Mouse (Mus musculus) spleen, postnatal 4 days (tissue): ENCODE results near the gene Nap1l1.
"Not testable (repeated sequence)": the region's sequence is repeated elsewhere in the genome, so short reads cannot be mapped to it uniquely, and the experiment has no call there.

Source experiments
- DNase-seq, 2 experiments: peaks; one replicate each; pipeline ENCODE4 v3.0.0; 2022; ENCODE audit warnings: low spot score in 2 of 2

Nap1l1 gene

DNA sequence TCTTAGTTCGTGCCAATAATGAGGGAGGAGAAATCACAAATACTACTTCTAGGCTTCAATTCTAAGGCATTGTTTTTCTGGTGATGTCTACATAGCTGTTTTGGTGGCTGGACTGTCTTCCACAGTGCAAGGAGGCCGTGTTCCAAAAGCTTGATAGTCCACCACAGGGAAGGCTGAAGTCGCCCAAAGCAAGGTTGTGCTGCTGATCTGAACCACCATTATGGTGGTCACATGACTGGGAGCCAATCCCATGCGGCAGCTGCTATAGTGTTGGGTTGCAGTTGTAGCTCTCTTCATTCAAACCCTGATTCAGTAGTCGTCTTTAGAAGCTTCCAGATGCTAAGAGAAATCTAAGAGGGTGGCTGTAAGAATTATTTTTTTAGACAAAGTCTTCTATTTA, 6.6 kb downstream of the Nap1l1 start:
- no peak for DNase-seq

DNA sequence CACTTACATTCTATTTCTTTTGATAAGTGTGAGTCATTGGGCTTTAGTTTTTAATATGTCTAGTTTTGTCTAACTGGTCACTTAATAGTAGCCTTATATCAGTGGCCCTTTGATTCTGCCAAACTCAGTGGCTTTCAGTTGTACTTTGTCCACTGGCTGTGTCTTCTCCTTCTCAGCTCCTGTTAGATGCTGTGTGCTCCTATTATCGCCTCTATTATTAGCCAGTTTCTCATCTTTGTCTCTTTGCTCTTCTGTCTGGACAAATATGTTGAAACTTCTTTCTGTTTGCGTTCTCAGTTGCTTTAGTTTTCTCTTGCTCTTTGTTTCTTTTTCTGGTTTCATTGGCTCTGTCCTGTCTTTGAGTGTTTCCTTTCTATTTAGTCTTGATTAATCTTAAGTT, 9.6 kb downstream of the Nap1l1 start:
- DNase-seq = no peak

DNA sequence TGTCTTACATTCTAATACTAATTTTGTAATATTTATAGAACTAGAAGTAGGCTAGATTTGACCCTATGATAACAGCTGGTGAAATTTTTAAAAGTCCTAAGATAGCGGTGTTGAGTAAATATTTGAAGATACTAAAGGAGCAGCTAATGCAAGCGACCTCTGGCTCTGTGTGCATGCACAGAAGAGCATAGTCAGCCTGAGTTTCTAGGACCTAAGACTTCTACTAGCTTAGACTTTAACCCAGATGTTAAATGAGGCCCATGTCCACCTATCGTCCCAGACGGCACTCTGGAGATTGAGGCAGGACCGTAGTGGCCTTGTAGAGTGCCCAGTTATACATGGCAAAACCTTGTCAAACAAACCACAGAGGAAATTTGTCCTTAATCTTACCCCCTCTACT, 11.1 kb downstream of the Nap1l1 start:
- no peak for DNase-seq

- no peak for DNase-seq
Observed at GRCm38 (mm10) chr10:111488793-111489192, 15.8 kb downstream of the Nap1l1 start.

GRCm38 (mm10) chr10:111490079-111490478, 17.1 kb downstream of the Nap1l1 start:
- not testable (repeated sequence) for DNase-seq

GRCm38 (mm10) chr10:111495888-111496287, 22.9 kb downstream of the Nap1l1 start:
- no peak for DNase-seq

- no peak for DNase-seq
Observed at GRCm38 (mm10) chr10:111499892-111500291, 26.9 kb downstream of the Nap1l1 start.

GRCm38 (mm10) chr10:111503071-111503470, 30.0 kb downstream of the Nap1l1 start:
- peak; percentile 76 to 91 for DNase-seq

DNA sequence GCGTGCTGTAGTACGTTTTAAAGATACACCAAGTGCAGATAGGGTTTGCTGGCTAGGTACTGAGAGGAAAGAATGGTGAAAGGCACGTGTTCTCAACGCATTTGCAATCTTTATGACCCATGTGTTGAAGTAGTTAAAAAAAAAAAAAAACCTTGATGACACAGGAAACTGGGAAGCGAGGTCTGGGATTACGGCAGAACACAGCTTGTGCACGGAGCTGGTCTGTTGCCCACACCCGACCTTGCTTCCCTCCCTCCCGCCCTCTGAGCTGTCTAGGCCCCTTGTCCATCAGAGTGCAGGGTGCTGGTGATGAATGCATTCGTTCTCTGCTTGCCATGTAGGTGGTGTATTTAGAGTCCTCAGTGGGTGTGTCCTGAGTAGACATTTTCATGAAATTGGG, 30.7 kb downstream of the Nap1l1 start:
- no peak for DNase-seq

GRCm38 (mm10) chr10:111504606-111505005, 31.6 kb downstream of the Nap1l1 start:
- no peak for DNase-seq

- no peak for DNase-seq
Observed at GRCm38 (mm10) chr10:111505406-111505805, 32.4 kb downstream of the Nap1l1 start.

DNA sequence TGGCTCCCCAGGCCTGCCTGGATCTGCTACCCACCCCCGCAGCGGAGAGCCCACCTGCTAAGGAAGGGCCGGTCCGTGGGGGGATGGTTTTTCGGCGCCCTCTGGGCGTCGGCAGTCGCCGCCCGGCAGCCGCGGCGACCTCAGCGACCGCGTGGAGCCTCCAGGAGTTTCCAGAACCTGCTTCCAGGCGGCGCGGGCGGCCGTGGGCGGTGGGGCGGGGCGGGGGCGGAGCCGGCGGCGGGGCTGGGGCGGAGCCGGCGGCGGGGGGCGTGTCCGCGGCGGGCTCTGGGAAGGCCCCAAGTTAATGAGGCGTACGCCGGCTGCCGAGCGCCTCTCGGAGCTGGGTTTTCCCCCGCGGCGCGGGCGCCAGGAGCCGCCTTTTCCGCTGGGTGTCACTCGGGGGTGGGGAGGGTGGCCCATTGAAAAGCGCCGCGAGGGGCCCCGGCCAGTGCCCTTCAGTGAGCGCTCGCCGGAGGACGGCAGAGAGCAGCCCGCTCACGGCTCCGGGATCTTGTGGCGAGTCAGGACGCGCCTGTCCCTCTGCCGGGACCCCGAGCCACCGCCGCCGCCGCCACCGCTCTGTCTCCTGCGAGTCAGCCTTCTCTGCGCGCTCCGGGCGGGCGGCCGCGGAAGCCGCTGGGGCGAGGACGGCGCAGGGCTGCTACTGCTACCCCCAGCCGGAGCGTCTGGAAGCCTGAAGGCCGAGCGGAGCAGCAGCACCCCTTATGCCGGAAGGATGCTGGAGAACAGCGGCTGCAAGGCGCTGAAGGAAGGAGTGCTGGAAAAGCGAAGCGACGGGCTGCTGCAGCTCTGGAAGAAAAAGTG, 33.3 kb downstream of the Nap1l1 start, which contains the start of gene Phlda1:
Gene Phlda1, plus strand, starts transcription at position 186 of the 825 bp plus-strand sequence.
- peak; percentile 87 to 94 for DNase-seq

DNA sequence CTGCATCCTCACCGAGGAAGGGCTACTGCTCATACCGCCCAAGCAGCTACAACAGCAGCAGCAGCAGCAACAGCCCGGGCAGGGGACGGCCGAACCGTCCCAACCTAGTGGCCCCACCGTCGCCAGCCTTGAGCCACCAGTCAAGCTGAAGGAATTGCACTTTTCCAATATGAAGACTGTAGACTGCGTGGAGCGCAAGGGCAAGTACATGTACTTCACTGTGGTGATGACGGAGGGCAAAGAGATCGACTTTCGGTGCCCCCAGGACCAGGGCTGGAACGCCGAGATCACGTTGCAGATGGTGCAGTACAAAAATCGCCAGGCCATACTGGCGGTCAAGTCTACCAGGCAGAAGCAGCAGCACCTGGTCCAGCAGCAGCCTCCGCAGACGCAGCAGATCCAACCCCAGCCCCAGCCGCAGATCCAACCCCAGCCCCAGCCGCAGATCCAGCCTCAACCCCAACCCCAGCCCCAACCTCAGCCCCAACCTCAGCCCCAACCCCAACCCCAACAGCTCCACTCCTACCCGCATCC, 34.0 kb downstream of the Nap1l1 start:
- no peak for DNase-seq

- peak; percentile 56 to 81 for DNase-seq
Observed at GRCm38 (mm10) chr10:111507460-111508211, 34.6 kb downstream of the Nap1l1 start.

GRCm38 (mm10) chr10:111508324-111509080, 35.5 kb downstream of the Nap1l1 start:
- no peak for DNase-seq

GRCm38 (mm10) chr10:111509103-111509784, 36.2 kb downstream of the Nap1l1 start:
- no peak for DNase-seq

DNA sequence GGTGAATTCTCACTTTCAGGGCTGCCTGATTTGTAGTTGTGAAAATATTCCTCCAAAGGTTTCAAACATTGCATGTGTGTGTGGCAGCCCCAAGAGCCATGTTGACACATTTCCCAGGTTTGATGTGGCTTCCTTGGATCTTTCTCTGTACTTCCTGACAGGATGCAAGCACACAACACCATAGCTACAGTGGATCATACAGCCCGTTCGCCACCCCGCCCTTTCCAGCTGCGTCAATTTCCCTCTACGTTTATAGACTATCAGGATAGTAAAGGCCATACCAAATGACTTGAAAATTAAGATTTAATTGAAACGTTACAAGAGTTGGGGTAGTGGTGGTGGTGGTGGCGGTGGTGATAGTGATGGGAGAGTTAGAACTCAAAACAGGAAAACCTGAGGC, 37.0 kb downstream of the Nap1l1 start:
- DNase-seq = no peak

- DNase-seq = no peak
Observed at GRCm38 (mm10) chr10:111510798-111511197, 37.8 kb downstream of the Nap1l1 start.

DNA sequence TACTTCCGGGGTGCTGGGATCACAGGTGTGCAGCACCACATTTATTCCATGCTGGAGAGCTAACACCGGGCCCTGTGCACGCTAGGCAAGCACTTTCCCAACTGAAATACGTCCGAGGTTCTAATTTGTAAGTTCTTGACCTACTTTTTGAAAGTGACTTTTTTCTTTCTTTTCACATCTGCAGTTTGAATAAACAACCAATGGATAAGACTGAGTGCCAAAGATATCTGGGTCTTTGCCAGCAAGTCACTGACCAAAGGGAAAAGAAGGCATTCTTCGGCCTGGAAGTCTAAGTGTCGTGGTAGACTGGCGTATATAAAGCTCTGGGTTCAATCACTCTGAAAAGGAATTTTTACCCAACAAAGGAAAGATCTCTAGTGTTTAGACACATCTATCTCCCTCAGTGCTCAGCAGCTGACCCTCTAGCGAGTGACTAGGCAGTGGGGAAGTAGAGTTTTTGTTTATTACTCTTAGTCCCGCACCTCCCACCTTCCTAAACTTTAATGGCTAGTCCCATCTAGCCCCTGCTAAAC, 39.1 kb downstream of the Nap1l1 start:
- no peak for DNase-seq

DNA sequence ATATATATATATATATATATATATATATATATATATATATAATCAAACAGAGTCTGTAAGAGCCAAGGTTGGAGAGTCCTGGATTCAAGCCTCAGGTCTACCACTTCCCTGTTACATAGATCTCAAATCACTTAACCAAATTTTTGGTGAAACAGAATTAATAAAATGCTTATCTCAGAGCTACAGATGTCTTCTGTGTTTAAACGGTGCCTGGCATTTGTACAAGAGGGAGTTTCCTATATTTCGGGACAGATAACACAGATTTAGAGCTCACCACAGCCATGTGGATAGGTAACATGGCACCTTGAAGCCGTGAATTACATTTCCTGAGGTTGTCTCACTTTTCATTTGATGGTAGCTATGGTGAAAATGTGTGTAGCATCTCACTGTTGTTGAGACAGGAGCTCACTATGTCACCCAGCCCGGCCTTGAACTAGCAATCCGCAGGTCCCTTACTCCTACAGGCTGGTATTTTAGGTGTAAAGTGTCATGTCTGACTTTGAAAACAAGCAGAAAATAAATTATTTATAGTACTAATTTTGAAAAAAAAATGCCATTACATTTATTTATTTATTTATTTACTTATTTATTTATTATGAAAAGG, 41.4 kb downstream of the Nap1l1 start:
- DNase-seq = no peak
